Mouse (Mus musculus): ENCODE measurements around the gene Adra1b.

DNA sequence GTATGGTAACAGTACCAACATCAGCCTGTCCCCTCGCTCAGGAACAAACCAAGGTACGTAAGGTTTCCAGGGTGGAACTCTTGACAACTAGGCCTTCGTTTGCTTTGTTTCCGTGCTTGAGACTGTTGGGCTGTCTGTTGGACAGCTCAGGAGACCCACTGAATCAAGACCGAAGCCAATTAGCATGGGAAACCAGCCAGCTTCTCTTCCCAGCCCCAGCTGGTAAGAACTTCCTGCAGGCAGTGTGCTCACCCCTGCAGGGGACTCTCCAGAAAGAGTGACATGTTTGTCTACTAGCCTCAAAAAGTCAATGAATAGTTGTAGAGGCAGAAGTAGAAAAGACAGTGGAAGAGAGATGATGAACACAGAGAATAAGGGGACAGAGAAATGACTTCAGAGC, 23.8 kb downstream of the Adra1b start:
- TF ChIP-seq CTCF (IDR thresholded peaks at IDR 0.05; ENCODE audit: extremely low read depth, insufficient read depth, low read length): no peak
- no peak for TF ChIP-seq POLR2A (IDR thresholded peaks at IDR 0.05; ENCODE audit: extremely low read depth, insufficient read depth, low read length)

Measured in cortical plate, adult 2 months (tissue).